Mouse (Mus musculus) ES-E14 (cell line): ENCODE measurements around the gene Hba-a1. TPM values are rescaled to one million over a fixed set of nuclear protein-coding genes. Genes with fewer than 3 reads are reported as not detected.
"Not testable (repeated sequence)": the region's sequence is repeated elsewhere in the genome, so short reads cannot be mapped to it uniquely, and the experiment has no call there.

Experiments
- DNase-seq: peaks from one replicate; pipeline ENCODE4 v3.0.0-alpha.2; 2013; ENCODE audit warnings: low read depth, low spot score
- H3K27ac ChIP-seq: 2 replicates; pipeline ENCODE4 v1.5.1; 2012; ENCODE audit warnings: low read depth, mild to moderate bottlenecking, low read length, moderate library complexity, mixed read lengths; ENCODE audit not compliant: poor library complexity, insufficient read depth, severe bottlenecking
- H3K36me3 ChIP-seq: 2 replicates; pipeline ENCODE4 v1.6.1; 2012; ENCODE audit warnings: mild to moderate bottlenecking, low read length, moderate library complexity, mixed read lengths; ENCODE audit not compliant: control insufficient read depth, poor library complexity, insufficient read depth, severe bottlenecking
- H3K4me1 ChIP-seq, 2 experiments: fragments of 150-350 bp in 1 of 2; sonication (generic) in 1 of 2; 2 replicates each; pipeline ENCODE4 v1.6.1; 2012; ENCODE audit warnings: low read length in 2 of 2, mild to moderate bottlenecking in 1 of 2, mixed read lengths in 1 of 2; ENCODE audit not compliant: control insufficient read depth in 2 of 2, insufficient read depth in 2 of 2, poor library complexity in 1 of 2
- H3K4me3 ChIP-seq, 2 experiments: fragments of 150-350 bp in 1 of 2; sonication (generic) in 1 of 2; 2 replicates each; pipeline ENCODE4 v1.5.1; 2012; ENCODE audit warnings: low read length in 2 of 2, low read depth in 1 of 2, mild to moderate bottlenecking in 1 of 2, mixed read lengths in 1 of 2; ENCODE audit not compliant: insufficient read depth in 1 of 2, poor library complexity in 1 of 2, severe bottlenecking in 1 of 2
- H3K9ac ChIP-seq: 2 replicates; pipeline ENCODE4 v1.6.1; 2012; ENCODE audit warnings: low read depth, mild to moderate bottlenecking, low read length, mixed read lengths; ENCODE audit not compliant: poor library complexity, insufficient read depth, severe bottlenecking
- H3K9me3 ChIP-seq: fragments of 150-350 bp; sonication (generic); 2 replicates; pipeline ENCODE4 v1.6.1; 2012; ENCODE audit warnings: low read depth, mild to moderate bottlenecking, low read length; ENCODE audit not compliant: control insufficient read depth, insufficient read depth
- CHD2 ChIP-seq: IDR thresholded peaks from 2 replicates; pipeline ENCODE4 v1.6.1; 2014; ENCODE audit warnings: mild to moderate bottlenecking, low read depth, low read length, inconsistent platforms
- HCFC1 ChIP-seq: IDR thresholded peaks from 2 replicates; pipeline ENCODE4 v1.6.1; 2012; ENCODE audit warnings: low read length, inconsistent platforms, borderline replicate concordance; ENCODE audit not compliant: insufficient read depth
- MAFK ChIP-seq: IDR thresholded peaks from 2 replicates; pipeline ENCODE4 v1.6.1; 2014; ENCODE audit warnings: mild to moderate bottlenecking, low read depth, low read length, inconsistent platforms; ENCODE audit not compliant: insufficient read depth
- ZC3H11A ChIP-seq: IDR thresholded peaks from 2 replicates; pipeline ENCODE4 v1.6.1; 2012; ENCODE audit warnings: low read depth, mild to moderate bottlenecking, inconsistent platforms, low read length, borderline replicate concordance
- ZNF384 ChIP-seq: IDR thresholded peaks from 2 replicates; pipeline ENCODE4 v1.6.1; 2012; ENCODE audit warnings: low read depth, low read length, inconsistent platforms
- in situ Hi-C, 2 experiments: fragments of 600-800 bp; cut with MboI; formaldehyde crosslinking; loops; one replicate each; pipeline ENCODE4 v1.15.1; 2025; ENCODE audit warnings: low sequenced_read_pairs in 2 of 2, inconsistent platforms in 1 of 2; ENCODE audit not compliant: unreplicated experiment in 2 of 2
- total RNA-seq: library from RNA; depleted of rRNA; stranded (reverse); fragments of 300-350 nt; gene quantifications from 2 replicates; pipeline ENCODE4 v1.2.3, GENCODE M21; 2012

Gene Hba-a1
- total RNA-seq, 1 experiment, result not detected

DNA sequence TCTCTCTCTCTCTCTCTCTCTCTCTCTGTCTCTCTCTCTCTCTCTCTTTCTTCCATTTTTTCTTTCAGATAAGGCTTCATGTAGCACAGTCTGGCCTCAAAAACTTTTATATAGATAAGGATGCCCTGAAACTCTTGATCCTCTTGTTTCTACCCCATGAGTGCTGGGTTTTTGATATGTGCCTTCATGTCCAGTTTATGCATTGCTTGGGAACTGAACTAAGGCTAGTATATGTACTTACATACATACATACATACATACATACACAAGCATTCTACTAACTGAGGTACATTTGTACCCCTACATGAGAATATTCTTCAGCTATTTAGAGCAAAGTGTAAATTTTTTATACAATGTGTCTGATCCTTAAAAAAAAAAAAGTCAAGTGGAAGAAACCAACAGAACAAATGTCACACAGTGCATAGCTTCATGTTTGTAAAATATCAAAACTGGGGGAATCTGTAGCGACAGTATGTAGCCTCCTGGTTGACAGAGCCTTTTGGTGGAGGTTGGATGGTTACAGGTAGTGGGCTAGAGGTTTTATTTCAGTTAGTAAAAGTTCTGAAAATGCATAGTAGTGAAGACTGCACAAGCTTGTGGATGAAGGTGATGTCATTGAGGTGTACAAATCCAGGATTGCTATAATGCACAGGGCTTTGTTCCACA lies 14.7 kb downstream of the Hba-a1 start:
- Histone ChIP-seq H3K27ac (no peak overlapping the region), H3K4me1 (no peaks in the 10 kb centered on the region), H3K4me3 (no peak overlapping the region), H3K9me3 (no peaks in the 10 kb centered on the region), H3K9ac (no peak overlapping the region), H3K36me3 (no peaks in the 10 kb centered on the region)
- in situ Hi-C loops, result no loop called here
- no peak for TF ChIP-seq ZC3H11A
- DNase-seq, result no peak

- Histone ChIP-seq H3K36me3 (no peaks in the 10 kb centered on the region), H3K4me3 (no peak overlapping the region), H3K9me3 (no peaks in the 10 kb centered on the region), H3K4me1 (no peaks in the 10 kb centered on the region), H3K9ac (no peak overlapping the region), H3K27ac (no peak overlapping the region)
- TF ChIP-seq ZC3H11A (no peak), MAFK (no peak), ZNF384 (no peak), CHD2 (no peak), HCFC1 (no peak)
- DNase-seq, result no peak
- in situ Hi-C loops, result no loop called here
Measured at GRCm38 (mm10) chr11:32298532-32298918, 15.2 kb downstream of the Hba-a1 start.

DNA sequence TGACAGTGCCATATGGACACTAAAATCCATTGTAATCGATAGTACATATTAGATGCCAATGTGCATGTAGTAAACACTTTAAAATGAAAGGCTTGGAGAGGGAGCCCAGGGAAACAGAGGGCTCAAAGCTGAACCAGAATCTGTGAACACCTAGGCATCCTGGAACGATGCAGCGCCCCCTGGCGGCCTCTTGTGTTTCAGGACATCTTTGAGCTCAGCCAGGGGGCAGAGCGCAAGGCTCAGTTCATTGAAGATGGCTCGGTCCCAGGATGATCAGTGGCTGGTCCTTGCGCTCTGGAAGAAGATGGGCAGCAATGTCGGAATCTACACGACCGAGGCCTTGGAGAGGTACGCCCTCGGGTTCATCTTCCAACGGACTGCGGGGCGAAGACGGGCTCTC lies 16.6 kb downstream of the Hba-a1 start, which contains the start of gene Hbq1a:
Hbq1a (plus strand) TSS at position 205 of the 400 bp plus-strand sequence.
- H3K36me3 ChIP-seq, DNase-seq, H3K27ac ChIP-seq, in situ Hi-C loops, H3K9me3 ChIP-seq, H3K4me1 ChIP-seq: not testable (repeated sequence)
- H3K4me3 ChIP-seq, result peak within 1 kb of the TSS; percentile 22 to 49; a peak in 3 of 4 replicates
- 0 out of 2 replicates have a peak within 1 kb of the TSS, but pooled peaks have one; percentile 6 for H3K9ac ChIP-seq

GRCm38 (mm10) chr11:32300279-32301267 lies 17.3 kb downstream of the Hba-a1 start:
- Histone ChIP-seq H3K9me3 (no peaks in the 10 kb centered on the region), H3K4me3 (peak overlapping the region; percentile 22 to 49; a peak in 2 of 4 replicates), H3K4me1 (no peaks in the 10 kb centered on the region), H3K27ac (no peak overlapping the region), H3K9ac (0 out of 2 replicates have a peak overlapping the region, but pooled peaks have one; percentile 6), H3K36me3 (no peaks in the 10 kb centered on the region)
- no peak for DNase-seq
- no peak for TF ChIP-seq CHD2
- no peak for TF ChIP-seq HCFC1
- TF ChIP-seq ZC3H11A, result no peak
- no peak for TF ChIP-seq ZNF384
- no peak for TF ChIP-seq MAFK
- in situ Hi-C loops, result no loop called here
